Mouse (Mus musculus) CD4-positive, CD25-positive, alpha-beta regulatory T cell, adult 4 months (primary cell): Measurements from ENCODE around the gene Prrc2b. TPM values are rescaled to one million over a fixed set of nuclear protein-coding genes. Genes with fewer than 3 reads are reported as not detected.

Experiments used
- ATAC-seq: one replicate; pipeline ENCODE4 v1.8.0; 2017
- polyA plus RNA-seq, 2 experiments: library from polyadenylated mRNA; unstranded; fragments of 100-300 nt; shearing (Covaris generic); gene quantifications; one replicate each; pipeline ENCODE4 v1.2.1; 2017

Prrc2b gene
- polyA plus RNA-seq, 2 experiments from 2014 or later, result 31.7 to 32.9 TPM

DNA sequence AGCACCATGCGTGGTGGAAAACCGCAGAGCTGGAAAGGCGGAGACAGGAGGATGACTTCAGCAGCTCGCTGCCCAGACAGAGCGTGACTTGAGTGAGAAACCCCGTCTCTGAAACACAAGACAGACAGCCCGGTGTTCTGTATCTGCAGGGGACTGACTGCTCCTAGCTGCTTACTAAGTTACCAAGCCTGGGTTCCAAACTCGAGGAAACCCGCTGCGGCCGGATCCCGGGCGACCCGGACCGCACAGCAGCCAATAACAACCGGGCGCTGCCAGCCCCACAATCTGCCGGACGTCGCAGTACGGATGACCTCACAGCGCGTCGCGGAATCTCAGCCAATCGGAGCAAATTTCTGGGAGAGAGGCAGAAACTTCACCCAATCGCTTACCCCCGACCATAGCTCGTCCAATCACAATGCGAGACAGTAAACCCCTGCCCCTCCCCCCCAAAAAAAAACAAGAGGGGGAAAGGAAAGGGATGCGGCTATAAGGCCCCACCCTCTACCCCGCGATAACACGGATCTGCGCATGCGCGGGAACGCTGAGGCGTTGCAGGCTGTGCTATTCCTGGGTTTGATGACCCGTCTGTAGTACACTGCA is 13.1 kb upstream of the Prrc2b start:
- ATAC-seq, result peak; percentile 93

DNA sequence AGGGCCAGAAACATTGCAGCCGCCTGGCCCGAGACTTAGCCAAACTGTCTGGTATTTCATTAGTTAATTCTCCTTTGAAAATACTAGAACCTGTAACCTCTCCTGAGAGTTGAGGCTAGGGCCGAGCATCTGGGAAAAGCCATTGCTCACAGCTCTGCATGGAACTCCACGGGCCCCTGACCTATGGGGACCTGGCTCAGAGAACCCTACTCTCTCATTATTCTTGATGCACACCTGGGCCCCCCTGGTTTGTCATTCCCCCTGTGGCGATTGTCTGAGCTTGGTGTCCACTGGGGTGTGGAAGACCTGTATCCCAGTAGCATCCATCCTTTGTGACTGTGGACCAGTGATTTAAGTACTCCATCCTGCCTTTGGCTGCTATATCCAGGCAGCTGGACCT is 11.5 kb upstream of the Prrc2b start:
- ATAC-seq, result no peak

DNA sequence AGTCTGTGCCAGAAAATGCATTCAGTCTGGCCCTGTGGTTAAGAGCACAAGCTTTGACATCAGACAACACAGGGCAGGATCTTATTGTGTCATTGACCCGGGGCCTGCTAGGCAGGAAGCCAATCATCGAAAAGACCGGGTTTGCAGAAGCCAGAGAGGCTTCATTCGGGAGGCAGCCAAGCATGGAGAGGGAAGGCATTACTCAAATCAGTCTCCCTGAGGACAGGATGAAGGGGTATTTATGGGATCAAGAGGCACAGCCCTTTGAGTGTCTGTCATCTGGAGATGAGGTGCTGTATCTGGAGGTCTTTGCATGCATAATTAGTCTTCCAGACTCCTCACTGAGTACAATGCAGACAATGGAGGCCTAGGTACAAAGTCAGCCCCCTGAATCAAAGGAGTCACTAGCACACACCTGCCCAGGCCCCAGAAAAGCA is 10.4 kb upstream of the Prrc2b start:
- ATAC-seq, result no peak

DNA sequence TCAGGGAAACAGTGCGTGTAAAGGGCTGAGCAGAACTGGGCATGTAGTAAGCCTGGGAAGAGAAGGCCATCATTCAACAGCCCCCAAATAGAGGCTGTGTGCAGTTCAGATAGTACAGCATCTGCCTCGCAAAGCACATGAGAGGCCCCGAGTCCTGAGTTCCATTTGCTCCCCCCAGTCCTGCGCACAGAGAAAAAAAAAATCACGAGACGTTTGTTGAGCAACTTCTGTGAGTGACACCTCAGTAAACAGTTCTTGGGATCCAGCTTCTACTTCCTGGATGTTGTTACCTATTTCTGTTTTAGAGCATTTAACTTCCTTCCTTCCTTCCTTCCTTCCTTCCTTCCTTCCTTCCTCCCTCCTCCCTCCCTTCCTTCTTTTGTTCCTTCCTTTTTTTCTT is 9.3 kb upstream of the Prrc2b start:
- no peak for ATAC-seq

DNA sequence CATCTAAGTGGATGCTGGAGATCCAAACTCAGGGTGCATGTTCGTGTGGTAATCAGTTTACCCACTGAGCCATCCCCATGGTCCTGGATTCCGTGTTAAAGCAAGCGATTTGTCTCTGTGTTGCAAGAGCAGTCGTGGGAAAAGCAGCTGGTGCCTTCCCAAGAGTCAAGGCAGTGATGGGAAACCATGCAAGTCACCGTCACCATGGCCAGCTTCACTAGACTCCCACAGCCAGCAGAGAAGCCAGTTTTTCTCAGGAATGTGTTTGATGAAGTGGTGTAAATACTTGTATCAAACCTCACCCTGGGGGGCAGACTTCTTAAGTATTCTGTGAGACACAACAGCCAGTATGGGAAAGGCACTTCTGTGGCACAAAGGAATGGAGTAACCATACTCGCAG is 8.5 kb upstream of the Prrc2b start:
- ATAC-seq, result no peak

DNA sequence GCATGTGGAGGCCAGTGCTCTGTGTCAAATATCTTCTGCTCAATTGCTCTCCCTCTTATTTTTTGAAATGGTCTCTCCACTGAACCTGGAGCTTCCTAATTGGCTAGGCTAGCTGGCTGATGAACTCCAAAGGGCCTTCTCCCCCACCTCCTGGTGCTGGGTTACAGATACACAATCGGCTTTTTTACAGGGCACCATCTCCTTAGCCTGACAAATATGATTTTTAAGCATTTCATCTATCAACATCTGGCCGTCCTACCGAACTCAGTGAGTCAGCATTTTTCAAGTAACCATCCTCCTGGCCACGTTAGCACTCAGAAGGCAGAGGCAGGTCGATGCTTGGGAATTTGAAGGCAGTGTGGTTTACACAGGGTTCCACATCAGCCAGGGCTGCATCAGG is 6.2 kb upstream of the Prrc2b start:
- no peak for ATAC-seq

DNA sequence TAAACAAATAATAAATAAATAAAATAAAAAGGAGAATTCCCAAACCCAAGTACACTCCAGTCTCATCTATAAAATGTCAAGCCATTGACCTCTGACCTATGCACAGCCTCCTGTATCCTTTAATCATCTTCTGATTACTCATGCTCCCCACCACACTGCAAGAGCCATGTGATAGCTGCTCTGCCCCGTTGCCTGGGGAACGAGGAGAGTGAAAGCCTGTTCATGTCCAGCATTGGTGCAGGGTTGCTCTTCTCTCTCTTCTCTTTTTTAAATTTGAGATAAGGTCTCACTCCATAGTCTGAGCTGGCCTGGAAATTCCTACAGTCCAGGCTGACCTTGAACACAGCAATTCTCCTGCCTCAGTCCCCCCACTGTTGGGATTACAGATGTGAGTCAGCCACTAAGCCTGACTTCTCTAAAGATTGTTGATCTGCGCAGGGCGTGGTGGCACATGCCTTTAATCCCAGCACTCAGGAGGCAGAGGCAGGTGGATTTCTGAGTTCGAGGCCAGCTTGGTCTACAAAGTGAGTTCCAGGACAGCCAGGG is 4.2 kb upstream of the Prrc2b start:
- no peak for ATAC-seq

DNA sequence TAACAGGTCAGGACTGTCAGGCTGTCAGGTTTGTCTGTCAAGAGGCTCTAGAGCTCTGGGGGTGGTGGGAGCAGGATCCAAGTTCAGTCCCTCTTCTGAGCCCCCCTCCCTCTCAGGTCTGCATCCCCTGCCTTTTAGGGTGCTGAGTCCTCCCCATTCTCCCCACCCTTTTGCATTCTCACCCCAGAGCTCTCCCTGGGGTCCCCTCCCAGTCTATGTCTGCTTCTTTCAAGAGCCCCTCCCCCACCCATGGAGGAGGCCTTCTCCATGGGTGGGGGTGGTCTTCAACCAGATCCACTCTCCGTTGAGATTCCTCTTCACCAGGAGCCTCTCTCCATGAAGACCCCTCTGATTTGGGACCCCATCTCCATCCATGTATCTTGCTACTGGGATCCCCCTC is 747 bp upstream of the Prrc2b start:
- ATAC-seq, result no peak

DNA sequence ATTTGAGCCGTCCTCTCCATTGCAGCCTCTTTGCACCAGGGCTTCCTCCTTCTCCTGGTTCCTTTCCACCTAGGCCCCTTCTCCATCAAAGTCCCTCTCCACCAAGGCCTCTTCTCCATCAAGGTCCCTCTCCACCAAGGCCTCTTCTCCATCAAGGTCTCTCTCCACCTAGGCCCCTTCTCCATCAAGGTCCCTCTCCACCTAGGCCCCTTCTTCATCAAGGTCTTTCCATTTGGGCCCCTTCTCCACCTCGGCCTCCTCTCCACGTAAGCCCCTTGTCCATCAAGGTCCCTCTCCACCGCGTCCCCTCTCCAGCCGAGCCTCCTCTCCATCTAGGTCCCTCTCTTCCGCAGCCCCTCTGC is 339 bp upstream of the Prrc2b start:
- no peak for ATAC-seq

DNA sequence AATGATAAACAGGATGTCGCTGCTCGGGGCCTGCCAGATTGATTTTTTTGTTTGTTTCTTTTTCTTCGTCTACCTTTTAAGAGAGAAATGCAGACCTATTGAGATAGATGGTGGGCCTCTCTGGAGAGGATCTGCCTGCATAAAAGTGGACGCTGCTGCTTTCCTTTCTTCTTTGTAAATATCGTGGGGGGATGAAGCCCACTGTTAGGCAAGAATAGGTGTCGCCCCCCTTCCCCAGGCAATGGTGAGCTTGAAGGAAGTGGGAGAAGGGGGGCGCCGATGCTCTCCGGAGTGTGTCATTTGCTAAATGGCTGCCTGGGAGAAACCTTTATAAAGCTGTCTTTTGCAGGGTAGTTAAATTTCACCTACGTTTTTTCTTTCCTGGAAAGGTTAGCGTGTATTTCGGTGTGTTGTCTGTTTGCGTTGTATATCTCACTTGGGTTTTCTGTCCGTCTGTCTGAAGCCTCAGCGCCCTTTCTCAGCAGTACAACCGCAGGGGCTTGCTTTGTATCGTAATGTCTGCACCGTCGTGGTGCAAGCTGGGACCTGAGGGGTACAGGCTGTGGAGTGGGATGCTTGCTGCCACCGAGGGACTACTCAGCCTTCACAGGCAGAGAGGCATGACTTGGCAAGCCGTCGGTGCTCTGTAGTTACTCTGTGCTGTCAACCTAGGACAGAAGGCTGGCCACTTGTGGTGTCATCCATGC is 931 bp downstream of the Prrc2b start:
- ATAC-seq, result peak; percentile 24

DNA sequence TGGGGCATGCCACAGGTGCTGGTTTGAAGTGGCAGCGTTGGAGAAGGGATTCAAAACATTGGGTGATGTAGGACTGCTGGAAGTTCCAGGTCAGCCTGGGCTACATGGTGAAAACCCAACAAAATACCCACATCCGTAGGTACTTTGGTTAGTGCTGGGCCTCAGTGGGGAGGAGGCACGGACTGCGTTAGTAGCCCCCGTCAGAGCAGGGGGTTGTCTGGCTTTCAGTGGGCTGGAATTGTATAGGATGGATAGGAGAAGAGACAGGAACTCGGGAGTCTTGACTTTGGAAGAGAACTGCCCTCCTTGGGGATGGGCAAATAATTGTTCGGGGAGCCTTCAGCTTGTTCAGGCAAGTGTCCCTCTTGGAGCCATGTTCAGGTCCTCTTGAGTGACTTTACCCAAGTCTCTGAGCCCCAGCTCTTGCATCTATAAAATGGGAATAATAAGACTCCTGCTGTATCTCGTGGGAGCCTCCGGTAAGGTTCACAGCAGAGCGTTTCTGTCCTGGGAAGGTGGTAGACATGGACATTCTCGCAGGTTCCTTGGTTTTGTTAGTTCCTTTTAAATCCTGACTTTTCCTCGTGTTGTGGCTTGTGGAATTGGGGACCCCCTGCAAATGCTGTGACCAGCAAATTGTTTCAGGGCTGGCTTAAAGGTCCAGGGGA is 1.6 kb downstream of the Prrc2b start:
- peak; percentile 43 for ATAC-seq

DNA sequence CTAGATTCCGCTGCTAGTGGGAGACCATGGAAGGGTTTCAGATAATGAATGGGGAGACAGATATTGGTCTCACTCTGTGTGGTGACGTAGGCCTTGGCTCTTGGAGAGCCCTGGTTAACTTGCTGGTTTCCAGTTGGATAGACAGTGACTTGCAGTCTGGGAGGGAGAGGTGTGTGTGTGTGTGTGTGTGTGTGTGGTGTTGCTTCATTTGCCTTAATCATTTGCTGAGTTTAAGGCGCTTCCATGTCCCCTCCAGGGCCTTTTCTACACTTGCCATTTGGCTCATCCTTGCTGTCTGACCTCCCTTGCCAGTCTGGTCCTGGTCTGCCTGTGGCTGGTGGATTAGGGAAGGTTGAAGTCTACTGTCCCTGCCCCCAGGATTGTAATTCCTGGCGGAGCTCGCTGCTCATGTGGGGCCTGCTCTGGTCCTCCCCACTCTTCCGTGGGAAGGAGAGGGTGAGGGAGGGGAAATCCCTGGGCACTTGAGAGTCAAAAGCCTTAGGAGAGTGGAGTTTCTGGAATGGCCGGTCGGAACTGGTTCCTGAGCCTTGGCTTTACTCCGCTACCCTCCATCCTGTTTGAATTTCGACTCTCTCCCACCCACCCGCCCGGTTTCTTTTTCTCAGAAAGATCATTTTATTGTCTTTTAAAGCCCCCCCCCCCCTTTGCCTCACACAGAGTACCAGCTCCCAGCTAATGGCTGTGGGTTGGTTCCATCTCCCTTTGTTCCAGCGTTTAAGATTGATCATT is 2.3 kb downstream of the Prrc2b start:
- no peak for ATAC-seq

DNA sequence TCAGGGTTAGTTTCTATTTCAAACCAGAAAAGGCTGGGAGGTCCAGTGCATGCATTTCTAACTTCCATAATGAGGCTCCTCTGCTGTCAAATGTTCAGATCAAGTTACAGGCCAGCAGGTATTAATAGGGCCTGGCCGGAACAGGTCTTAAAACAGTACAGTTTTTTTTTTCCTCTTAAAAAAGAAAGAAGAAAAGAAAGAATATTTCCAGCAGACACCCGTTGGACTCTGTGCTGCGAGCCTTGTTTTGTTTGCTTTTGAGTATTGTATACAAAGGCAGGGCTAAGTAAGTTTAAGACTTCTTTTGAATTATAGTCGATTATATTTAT is 2.9 kb downstream of the Prrc2b start:
- no peak for ATAC-seq

DNA sequence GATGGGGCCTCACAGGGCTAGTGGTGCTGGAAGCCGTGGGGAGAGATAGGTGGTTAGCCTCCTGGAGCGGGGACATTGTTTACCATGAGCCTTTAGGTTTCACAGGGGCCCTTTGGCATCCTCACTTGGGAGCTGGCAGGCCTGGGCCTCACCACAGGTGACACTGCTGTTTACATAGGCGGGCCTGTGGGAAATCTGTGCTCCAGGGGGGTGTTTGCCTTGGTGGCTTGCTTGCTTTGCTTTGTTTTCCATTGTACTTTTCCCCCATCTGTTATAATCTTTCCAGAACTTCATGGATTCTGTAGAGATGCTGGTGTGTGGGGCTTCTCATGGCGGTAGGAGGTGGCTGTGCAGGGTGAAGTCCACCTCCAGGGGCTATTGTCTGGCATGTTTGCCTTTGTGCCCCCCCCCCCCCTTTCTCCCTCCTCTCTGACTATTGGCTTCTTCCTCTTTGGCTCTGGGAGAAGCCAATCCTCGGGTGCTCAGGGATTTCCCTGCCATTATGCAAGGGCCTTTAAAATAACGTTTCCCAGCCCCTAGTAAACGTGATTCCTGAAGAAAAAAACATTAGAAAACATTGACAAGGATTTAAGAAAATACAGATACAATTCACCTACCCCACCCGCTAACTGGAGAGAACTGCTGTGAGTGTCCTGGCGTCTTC is 3.6 kb downstream of the Prrc2b start:
- no peak for ATAC-seq

DNA sequence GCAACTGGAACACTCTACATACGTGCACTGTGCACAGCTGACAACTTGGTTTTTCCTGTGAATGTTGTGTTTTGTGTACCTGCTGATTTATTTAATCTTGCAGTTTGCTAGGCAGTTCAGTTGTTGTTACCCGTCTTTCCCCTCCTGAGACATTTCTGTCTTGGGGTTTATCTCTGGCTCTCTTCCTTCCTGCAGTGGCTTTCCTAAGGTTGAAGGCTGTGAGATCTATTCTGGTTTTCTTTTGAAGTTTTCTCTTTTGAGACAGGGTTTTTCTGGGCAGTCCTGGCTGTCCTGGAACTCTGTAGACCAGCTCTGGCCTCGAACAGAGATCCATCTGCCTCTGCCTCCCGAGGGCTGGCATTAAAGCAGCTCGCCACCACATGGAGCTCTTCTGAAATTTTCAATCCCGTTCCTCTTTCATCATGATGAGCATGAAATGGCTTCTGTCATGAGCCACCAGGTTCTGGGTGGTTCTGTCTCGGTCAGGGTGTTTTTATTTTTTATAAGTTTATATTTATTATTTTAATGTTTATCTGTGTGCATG is 4.2 kb downstream of the Prrc2b start:
- ATAC-seq, result no peak

DNA sequence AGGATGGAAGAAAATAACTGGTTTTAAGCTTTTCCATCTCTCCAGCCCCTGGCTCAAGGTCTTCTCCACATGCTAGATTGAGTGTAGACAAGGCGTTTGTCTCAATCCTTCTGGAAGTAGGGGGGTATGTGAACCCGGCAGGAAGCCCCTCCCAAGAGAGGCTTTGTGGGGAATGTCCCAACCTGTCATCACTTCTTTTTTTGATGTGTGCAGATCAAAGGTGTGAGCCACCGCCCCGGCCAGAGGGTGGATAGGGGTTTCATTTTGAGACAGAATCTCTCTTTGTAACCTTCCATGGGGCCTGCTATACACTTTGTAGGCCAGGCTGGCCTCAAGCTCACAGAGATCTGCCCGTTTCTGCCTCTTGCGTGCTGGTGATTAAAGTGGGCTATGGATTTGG is 4.7 kb downstream of the Prrc2b start:
- peak; percentile 59 for ATAC-seq

DNA sequence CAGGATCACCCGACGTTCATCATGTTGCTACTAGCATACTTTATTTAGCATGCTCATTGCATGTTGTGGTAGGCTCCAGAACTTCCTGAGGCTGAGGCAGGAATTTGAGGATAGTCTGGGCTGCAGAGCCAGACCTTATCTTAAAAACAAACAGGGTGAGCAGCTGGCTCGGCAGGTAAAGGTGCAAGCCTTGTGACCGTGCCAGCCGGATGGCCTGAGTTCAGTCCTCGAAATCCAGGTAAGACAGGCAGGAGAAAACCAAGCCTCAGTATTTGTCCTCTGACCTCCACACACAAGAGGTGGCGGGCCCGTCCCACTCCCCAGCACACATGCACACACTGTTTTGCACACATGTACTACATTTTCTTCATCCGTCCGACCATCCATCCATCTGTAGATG is 5.8 kb downstream of the Prrc2b start:
- ATAC-seq, result no peak

DNA sequence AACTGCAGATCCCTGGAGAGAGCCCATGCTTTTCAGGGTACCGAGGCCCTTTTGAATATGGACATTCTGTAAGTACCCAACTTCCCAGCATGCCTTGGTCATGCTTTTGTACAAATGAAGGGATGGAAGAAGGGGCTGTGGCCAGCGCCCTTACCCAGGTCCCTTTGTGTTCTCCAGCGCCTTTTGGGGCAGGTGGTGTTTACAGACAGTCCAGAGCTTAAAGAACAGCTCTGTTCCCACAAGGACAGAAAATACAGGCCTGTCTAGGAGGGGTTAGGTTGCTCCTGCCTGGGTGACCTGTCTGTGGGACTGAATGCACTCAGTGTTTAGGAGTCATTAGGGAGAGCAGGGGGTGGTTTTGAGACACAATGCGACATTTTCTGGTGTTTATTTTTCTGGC is 6.4 kb downstream of the Prrc2b start:
- ATAC-seq, result no peak

DNA sequence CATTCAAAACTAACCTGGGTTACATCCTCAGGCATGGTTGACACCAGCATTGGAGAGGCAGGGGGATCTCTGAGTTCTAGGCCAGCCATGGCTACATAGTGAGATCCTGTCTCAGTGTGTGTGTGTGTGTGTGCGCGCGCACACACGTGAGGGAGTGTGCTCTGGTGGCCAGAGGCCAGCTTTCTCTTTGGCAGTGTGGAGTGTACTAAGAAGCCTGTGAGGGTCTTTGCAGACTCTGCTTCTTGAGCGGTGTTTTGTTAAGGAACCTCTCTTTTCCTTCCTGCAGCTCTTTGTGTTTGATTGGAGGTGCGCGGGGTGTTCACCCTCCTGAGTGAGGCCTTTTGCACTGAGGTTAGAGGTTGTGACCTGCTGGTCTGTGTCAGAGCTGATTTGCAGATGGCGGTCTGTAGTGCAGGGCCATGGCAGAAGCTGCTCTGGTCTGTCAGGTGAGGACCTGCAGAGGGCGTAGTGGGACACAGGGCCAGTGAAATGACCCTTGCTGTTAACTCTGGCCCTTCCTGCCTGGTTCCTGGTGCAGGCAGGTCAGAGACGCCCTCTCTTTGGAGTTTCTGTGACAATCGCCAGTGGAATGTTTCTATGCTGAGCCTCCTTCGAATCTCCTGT is 7.8 kb downstream of the Prrc2b start:
- ATAC-seq, result no peak

DNA sequence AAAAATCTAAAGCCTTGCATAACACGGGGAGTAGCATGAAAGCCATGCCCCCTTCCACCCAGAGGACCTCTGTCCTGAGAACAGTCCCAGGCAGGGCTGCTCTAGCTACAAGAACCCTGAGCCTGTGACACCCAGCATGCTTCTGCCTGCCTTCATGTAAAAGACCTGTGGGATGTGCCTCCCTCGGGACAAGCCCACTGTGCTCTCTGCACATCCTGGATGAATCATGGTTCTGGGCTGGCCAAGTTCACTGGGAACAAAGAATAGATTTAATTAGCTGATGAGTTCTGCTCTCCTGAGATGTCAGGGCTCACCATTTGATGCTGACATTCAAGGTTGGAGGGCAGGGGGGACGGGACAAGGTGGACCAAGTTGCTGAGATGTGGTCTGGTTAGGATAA is 9.6 kb downstream of the Prrc2b start:
- ATAC-seq, result no peak

DNA sequence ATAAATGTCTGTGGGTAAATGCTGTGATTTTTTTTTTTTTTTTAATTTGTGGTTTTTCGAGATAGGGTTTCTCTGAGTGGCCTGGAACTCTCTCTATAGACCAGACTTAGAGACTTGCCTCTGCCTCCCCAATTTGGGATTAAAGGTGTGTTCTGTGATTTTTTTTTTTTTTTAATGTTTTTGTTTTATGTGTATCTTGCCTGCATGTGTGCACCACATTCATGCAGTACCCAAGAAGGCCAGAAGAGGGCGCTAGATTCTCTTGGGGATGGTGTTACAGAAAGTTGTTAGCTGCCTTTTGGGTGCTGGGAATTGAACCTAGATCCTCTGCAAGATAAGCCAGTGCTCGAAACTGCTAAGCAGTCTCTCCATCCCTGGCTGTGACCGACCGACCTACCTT is 10.1 kb downstream of the Prrc2b start:
- ATAC-seq, result no peak

DNA sequence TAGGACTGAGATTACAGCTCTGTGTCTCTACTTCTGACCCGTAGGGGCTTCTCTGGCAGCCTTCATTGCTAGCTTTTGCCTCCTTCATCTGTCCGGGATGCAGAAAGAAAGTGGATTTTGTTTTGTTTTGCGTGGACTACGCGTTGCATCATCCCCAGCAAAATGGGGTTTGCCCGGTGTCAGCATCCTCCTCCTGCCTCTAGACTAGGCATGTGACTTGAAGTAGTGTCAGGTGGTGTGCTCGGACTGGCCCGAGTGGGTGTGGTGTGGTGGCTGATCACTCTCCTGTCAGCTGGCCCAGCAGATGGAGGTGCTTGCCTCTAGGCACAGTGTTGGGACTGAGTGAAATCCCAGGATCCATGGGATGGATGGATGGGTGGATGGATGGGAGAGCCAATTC is 11.2 kb downstream of the Prrc2b start:
- ATAC-seq, result peak; percentile 10
